Mouse (Mus musculus): ENCODE results near the gene Pdilt. TPM values are rescaled to one million over a fixed set of nuclear protein-coding genes. Genes with fewer than 3 reads are reported as not detected.

Gene Pdilt
- total RNA-seq, 1 experiment: not detected

DNA sequence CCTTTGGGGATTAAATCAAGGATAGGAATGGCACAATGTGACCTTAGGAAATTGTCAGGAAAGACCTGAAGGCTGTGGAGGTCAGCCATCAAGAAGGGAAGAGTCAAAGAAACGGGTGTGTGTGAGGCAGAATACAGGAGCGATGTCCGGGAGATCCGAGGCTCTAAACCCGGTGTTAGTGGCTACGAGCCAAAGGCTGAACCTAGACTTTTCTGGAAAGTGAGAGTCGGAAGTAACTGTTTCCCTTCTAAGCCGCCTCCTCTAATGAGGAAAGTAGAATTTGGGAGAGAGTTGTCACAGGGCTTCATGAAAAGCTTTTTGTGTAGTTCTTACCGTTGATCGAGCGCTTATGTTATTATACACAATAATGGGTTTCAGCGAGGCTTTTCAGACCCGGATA, 3.2 kb upstream of the Pdilt start:
- Histone ChIP-seq H3K27ac (ENCODE audit: insufficient read depth, low read depth, low read length, poor library complexity, severe bottlenecking) (no peak overlapping the region), H3K9ac (ENCODE audit: insufficient read depth, low read depth, low read length, poor library complexity, severe bottlenecking) (no peak overlapping the region), H3K4me1 (ENCODE audit: control insufficient read depth in 2 of 2, insufficient read depth in 2 of 2, low read length in 2 of 2, poor library complexity in 1 of 2) (no peaks in the 10 kb centered on the region), H3K4me3 (ENCODE audit: insufficient read depth in 1 of 2, low read depth in 1 of 2, low read length in 2 of 2, poor library complexity in 1 of 2, severe bottlenecking in 1 of 2) (no peak overlapping the region), H3K9me3 (ENCODE audit: control insufficient read depth, insufficient read depth, low read depth, low read length) (no peaks in the 10 kb centered on the region), H3K36me3 (ENCODE audit: control insufficient read depth, insufficient read depth, low read length, poor library complexity, severe bottlenecking) (no peaks in the 10 kb centered on the region)
- TF ChIP-seq ZNF384 (IDR thresholded peaks at IDR 0.05; ENCODE audit: low read depth, low read length): no peak
- TF ChIP-seq MAFK (IDR thresholded peaks at IDR 0.05; ENCODE audit: insufficient read depth, low read depth, low read length): no peak
- no peak for TF ChIP-seq ZC3H11A (IDR thresholded peaks at IDR 0.05; ENCODE audit: borderline replicate concordance, low read depth, low read length)
- TF ChIP-seq CHD2 (IDR thresholded peaks at IDR 0.05; ENCODE audit: low read depth, low read length): no peak
- no peak for TF ChIP-seq HCFC1 (IDR thresholded peaks at IDR 0.05; ENCODE audit: borderline replicate concordance, insufficient read depth, low read length)
- in situ Hi-C loops (cut with MboI; ENCODE audit: low sequenced_read_pairs in 2 of 2, unreplicated experiment in 2 of 2): no loop called here
- DNase-seq (ENCODE audit: low read depth, low spot score): no peak

DNA sequence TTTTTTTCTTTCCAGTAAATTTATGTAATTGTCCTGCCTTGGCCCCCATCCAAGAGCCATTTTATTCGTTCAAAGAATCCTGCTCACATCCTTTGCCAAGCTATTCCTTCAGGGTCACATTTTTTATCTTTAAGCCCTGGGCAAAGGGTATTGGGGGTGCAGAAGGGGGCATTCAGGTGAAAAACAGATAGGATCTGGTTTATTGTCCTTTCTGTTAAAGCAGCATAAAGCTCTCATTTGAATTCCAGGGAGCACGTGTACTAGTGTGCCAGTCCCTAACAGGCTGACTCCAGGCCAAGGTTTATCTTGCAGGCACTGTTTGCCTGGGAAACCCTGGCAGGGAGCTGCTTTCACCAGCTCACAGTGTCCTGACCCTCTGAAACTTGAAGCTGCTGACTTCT, 2.6 kb upstream of the Pdilt start:
- Histone ChIP-seq H3K36me3 (ENCODE audit: control insufficient read depth, insufficient read depth, low read length, poor library complexity, severe bottlenecking) (no peaks in the 10 kb centered on the region), H3K4me1 (ENCODE audit: control insufficient read depth in 2 of 2, insufficient read depth in 2 of 2, low read length in 2 of 2, poor library complexity in 1 of 2) (no peaks in the 10 kb centered on the region), H3K4me3 (ENCODE audit: insufficient read depth in 1 of 2, low read depth in 1 of 2, low read length in 2 of 2, poor library complexity in 1 of 2, severe bottlenecking in 1 of 2) (no peak overlapping the region), H3K27ac (ENCODE audit: insufficient read depth, low read depth, low read length, poor library complexity, severe bottlenecking) (no peak overlapping the region), H3K9ac (ENCODE audit: insufficient read depth, low read depth, low read length, poor library complexity, severe bottlenecking) (no peak overlapping the region), H3K9me3 (ENCODE audit: control insufficient read depth, insufficient read depth, low read depth, low read length) (no peaks in the 10 kb centered on the region)
- in situ Hi-C loops (cut with MboI; ENCODE audit: low sequenced_read_pairs in 2 of 2, unreplicated experiment in 2 of 2): no loop called here
- TF ChIP-seq HCFC1 (IDR thresholded peaks at IDR 0.05; ENCODE audit: borderline replicate concordance, insufficient read depth, low read length) (no peak), MAFK (IDR thresholded peaks at IDR 0.05; ENCODE audit: insufficient read depth, low read depth, low read length) (no peak), ZC3H11A (IDR thresholded peaks at IDR 0.05; ENCODE audit: borderline replicate concordance, low read depth, low read length) (no peak), ZNF384 (IDR thresholded peaks at IDR 0.05; ENCODE audit: low read depth, low read length) (no peak), CHD2 (IDR thresholded peaks at IDR 0.05; ENCODE audit: low read depth, low read length) (no peak)
- no peak for DNase-seq (ENCODE audit: low read depth, low spot score)

DNA sequence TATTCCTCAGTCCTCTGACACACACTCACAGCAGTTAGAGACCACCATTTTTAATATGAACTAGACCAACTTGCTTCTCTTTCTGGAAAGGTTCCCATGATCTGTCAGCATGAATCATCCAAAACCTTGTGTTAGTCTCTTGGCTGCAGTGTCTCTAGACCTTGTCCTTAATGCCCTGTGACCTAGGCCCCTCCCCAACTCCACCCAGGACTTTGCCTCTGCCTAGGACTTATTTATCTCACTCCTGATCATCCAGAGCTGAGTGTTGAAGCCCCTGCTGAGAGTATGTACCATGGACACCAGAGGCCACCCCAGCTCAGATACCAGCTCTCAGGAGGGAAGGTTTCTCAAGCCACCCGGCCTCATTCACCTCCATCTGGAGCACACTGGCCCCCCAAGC, 904 bp downstream of the Pdilt start:
- Histone ChIP-seq H3K4me3 (ENCODE audit: insufficient read depth in 1 of 2, low read depth in 1 of 2, low read length in 2 of 2, poor library complexity in 1 of 2, severe bottlenecking in 1 of 2) (no peak overlapping the region), H3K36me3 (ENCODE audit: control insufficient read depth, insufficient read depth, low read length, poor library complexity, severe bottlenecking) (no peaks in the 10 kb centered on the region), H3K4me1 (ENCODE audit: control insufficient read depth in 2 of 2, insufficient read depth in 2 of 2, low read length in 2 of 2, poor library complexity in 1 of 2) (no peaks in the 10 kb centered on the region), H3K9me3 (ENCODE audit: control insufficient read depth, insufficient read depth, low read depth, low read length) (no peaks in the 10 kb centered on the region), H3K27ac (ENCODE audit: insufficient read depth, low read depth, low read length, poor library complexity, severe bottlenecking) (no peak overlapping the region), H3K9ac (ENCODE audit: insufficient read depth, low read depth, low read length, poor library complexity, severe bottlenecking) (no peak overlapping the region)
- TF ChIP-seq MAFK (IDR thresholded peaks at IDR 0.05; ENCODE audit: insufficient read depth, low read depth, low read length) (no peak), ZNF384 (IDR thresholded peaks at IDR 0.05; ENCODE audit: low read depth, low read length) (no peak), HCFC1 (IDR thresholded peaks at IDR 0.05; ENCODE audit: borderline replicate concordance, insufficient read depth, low read length) (no peak), CHD2 (IDR thresholded peaks at IDR 0.05; ENCODE audit: low read depth, low read length) (no peak), ZC3H11A (IDR thresholded peaks at IDR 0.05; ENCODE audit: borderline replicate concordance, low read depth, low read length) (no peak)
- no peak for DNase-seq (ENCODE audit: low read depth, low spot score)
- in situ Hi-C loops (cut with MboI; ENCODE audit: low sequenced_read_pairs in 2 of 2, unreplicated experiment in 2 of 2): no loop called here

DNA sequence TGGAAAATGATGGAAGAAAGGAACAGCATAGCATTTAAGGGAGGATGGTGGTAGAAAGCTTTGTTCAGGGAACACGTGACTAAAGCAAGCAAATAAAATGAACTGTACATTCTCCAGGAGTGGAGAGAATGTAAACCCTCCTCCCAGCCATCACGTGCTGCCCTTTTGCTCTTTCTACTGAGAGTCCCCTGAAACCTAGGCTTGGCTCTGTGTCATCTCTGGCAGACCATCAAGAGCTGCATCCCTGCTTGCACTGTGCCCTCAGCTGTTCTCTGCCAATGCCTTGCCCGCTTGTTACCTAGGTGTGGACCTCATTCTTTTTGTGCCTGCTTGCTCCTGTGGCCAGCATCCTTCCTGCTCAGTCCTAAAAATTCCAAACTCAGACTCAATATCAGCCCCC, 1.5 kb downstream of the Pdilt start:
- no peak for DNase-seq (ENCODE audit: low read depth, low spot score)
- Histone ChIP-seq H3K4me1 (ENCODE audit: control insufficient read depth in 2 of 2, insufficient read depth in 2 of 2, low read length in 2 of 2, poor library complexity in 1 of 2) (no peaks in the 10 kb centered on the region), H3K9ac (ENCODE audit: insufficient read depth, low read depth, low read length, poor library complexity, severe bottlenecking) (no peak overlapping the region), H3K4me3 (ENCODE audit: insufficient read depth in 1 of 2, low read depth in 1 of 2, low read length in 2 of 2, poor library complexity in 1 of 2, severe bottlenecking in 1 of 2) (no peak overlapping the region), H3K9me3 (ENCODE audit: control insufficient read depth, insufficient read depth, low read depth, low read length) (no peaks in the 10 kb centered on the region), H3K27ac (ENCODE audit: insufficient read depth, low read depth, low read length, poor library complexity, severe bottlenecking) (no peak overlapping the region), H3K36me3 (ENCODE audit: control insufficient read depth, insufficient read depth, low read length, poor library complexity, severe bottlenecking) (no peaks in the 10 kb centered on the region)
- TF ChIP-seq ZC3H11A (IDR thresholded peaks at IDR 0.05; ENCODE audit: borderline replicate concordance, low read depth, low read length) (no peak), HCFC1 (IDR thresholded peaks at IDR 0.05; ENCODE audit: borderline replicate concordance, insufficient read depth, low read length) (no peak), MAFK (IDR thresholded peaks at IDR 0.05; ENCODE audit: insufficient read depth, low read depth, low read length) (no peak), CHD2 (IDR thresholded peaks at IDR 0.05; ENCODE audit: low read depth, low read length) (no peak)
- in situ Hi-C loops (cut with MboI; ENCODE audit: low sequenced_read_pairs in 2 of 2, unreplicated experiment in 2 of 2): no loop called here

DNA sequence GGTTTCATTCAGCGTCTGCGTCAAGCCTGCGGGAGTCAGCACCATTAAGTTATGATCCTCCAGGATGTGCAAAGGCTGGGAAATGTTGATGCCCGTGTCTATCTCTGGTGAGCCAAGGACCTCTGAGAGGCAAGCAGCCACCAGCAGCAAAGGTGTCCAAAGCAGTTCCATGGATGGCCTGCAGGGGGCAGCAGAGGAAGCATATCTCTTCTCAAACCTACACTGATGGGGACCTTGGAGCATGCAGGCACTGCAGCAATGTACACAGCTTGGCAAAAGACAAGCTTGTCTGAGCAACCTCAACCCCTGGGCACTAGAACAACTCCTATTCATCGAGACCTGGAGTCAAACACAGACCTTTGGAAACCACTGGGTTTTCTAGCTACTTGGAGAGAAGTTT, 3.6 kb downstream of the Pdilt start:
- H3K36me3 ChIP-seq (ENCODE audit: control insufficient read depth, insufficient read depth, low read length, poor library complexity, severe bottlenecking): no peaks in the 10 kb centered on the region
- DNase-seq (ENCODE audit: low read depth, low spot score): peak; percentile 53
- no peaks in the 10 kb centered on the region for H3K9me3 ChIP-seq (ENCODE audit: control insufficient read depth, insufficient read depth, low read depth, low read length)
- no peak overlapping the region for H3K9ac ChIP-seq (ENCODE audit: insufficient read depth, low read depth, low read length, poor library complexity, severe bottlenecking)
- in situ Hi-C loops (cut with MboI; ENCODE audit: low sequenced_read_pairs in 2 of 2, unreplicated experiment in 2 of 2): loop anchor here in 1 of 2 experiments (10.0 kb wide), 1 partner anchor 505 kb away; no protein-coding TSS in a partner anchor
- H3K4me3 ChIP-seq (ENCODE audit: insufficient read depth in 1 of 2, low read depth in 1 of 2, low read length in 2 of 2, poor library complexity in 1 of 2, severe bottlenecking in 1 of 2): no peak overlapping the region
- H3K27ac ChIP-seq (ENCODE audit: insufficient read depth, low read depth, low read length, poor library complexity, severe bottlenecking): no peak overlapping the region
- TF ChIP-seq ZC3H11A (IDR thresholded peaks at IDR 0.05; ENCODE audit: borderline replicate concordance, low read depth, low read length) (no peak), MAFK (IDR thresholded peaks at IDR 0.05; ENCODE audit: insufficient read depth, low read depth, low read length) (no peak), CHD2 (IDR thresholded peaks at IDR 0.05; ENCODE audit: low read depth, low read length) (no peak), HCFC1 (IDR thresholded peaks at IDR 0.05; ENCODE audit: borderline replicate concordance, insufficient read depth, low read length) (no peak), ZNF384 (IDR thresholded peaks at IDR 0.05; ENCODE audit: low read depth, low read length) (no peak)
- no peaks in the 10 kb centered on the region for H3K4me1 ChIP-seq (ENCODE audit: control insufficient read depth in 2 of 2, insufficient read depth in 2 of 2, low read length in 2 of 2, poor library complexity in 1 of 2)
